Mouse (Mus musculus): Measurements from ENCODE around the gene Fxyd3. TPM values are rescaled to one million over a fixed set of nuclear protein-coding genes. Genes with fewer than 3 reads are reported as not detected.

The Fxyd3 gene
- polyA plus RNA-seq, 1 experiment from 2014 or later = not detected

- ChIA-PET POLR2A (no interaction called here), CTCF (no interaction called here)
- ATAC-seq (no peak), DNase-seq (ENCODE audit: low read depth, low spot score) (no peak)
- no peak for TF ChIP-seq CTCF (IDR thresholded peaks at IDR 0.05)
- in situ Hi-C loops (cut with MboI; ENCODE audit: low pct_unique_long_range_greater_than_20kb) = no loop called here
- H3K27me3 ChIP-seq = no peaks in the 10 kb centered on the region
Observed at GRCm38 (mm10) chr7:31072326-31072725, 4.2 kb downstream of the Fxyd3 start.

GRCm38 (mm10) chr7:31070324-31070723, 6.2 kb downstream of the Fxyd3 start:
- DNase-seq (ENCODE audit: low read depth, low spot score) (no peak), ATAC-seq (no peak)
- TF ChIP-seq CTCF (IDR thresholded peaks at IDR 0.05) = no peak
- ChIA-PET POLR2A (no interaction called here), CTCF (no interaction called here)
- H3K27me3 ChIP-seq = no peaks in the 10 kb centered on the region
- in situ Hi-C loops (cut with MboI; ENCODE audit: low pct_unique_long_range_greater_than_20kb) = no loop called here

GRCm38 (mm10) chr7:31069491-31069890, 7.0 kb downstream of the Fxyd3 start:
- POLR2A ChIA-PET = no interaction called here
- CTCF ChIA-PET = interaction anchor here (2.1 kb wide), 1 partner anchor 11 kb away, joined by 8 read pairs; the partner anchor contains the start of gene Lgi4
- TF ChIP-seq CTCF (IDR thresholded peaks at IDR 0.05) = no peak
- in situ Hi-C loops (cut with MboI; ENCODE audit: low pct_unique_long_range_greater_than_20kb) = no loop called here
- ATAC-seq (no peak), DNase-seq (ENCODE audit: low read depth, low spot score) (no peak)
- no peaks in the 10 kb centered on the region for H3K27me3 ChIP-seq

- no peak for TF ChIP-seq CTCF (IDR thresholded peaks at IDR 0.05)
- ATAC-seq = no peak
- ChIA-PET CTCF (interaction anchor here (2.1 kb wide), 1 partner anchor 9 kb away, joined by 8 read pairs; the partner anchor contains the start of gene Lgi4), POLR2A (no interaction called here)
- in situ Hi-C loops (cut with MboI; ENCODE audit: low pct_unique_long_range_greater_than_20kb) = no loop called here
- no peak for DNase-seq (ENCODE audit: low read depth, low spot score)
- no peaks in the 10 kb centered on the region for H3K27me3 ChIP-seq
Observed at GRCm38 (mm10) chr7:31067836-31068235, 8.7 kb downstream of the Fxyd3 start.

GRCm38 (mm10) chr7:31063074-31063560, 13.4 kb downstream of the Fxyd3 start:
- DNase-seq (ENCODE audit: low read depth, low spot score) (no peak), ATAC-seq (no peak)
- CTCF ChIA-PET = interaction anchor here (1.3 kb wide), 1 partner anchor 35 kb away, joined by 5 read pairs; no protein-coding TSS in a partner anchor
- in situ Hi-C loops (cut with MboI; ENCODE audit: low pct_unique_long_range_greater_than_20kb) = no loop called here
- TF ChIP-seq CTCF (IDR thresholded peaks at IDR 0.05) = no peak
- POLR2A ChIA-PET = no interaction called here
- no peaks in the 10 kb centered on the region for H3K27me3 ChIP-seq

- in situ Hi-C loops (cut with MboI; ENCODE audit: low pct_unique_long_range_greater_than_20kb) = no loop called here
- no peaks in the 10 kb centered on the region for H3K27me3 ChIP-seq
- DNase-seq (ENCODE audit: low read depth, low spot score) (no peak), ATAC-seq (no peak)
- ChIA-PET POLR2A (no interaction called here), CTCF (no interaction called here)
- no peak for TF ChIP-seq CTCF (IDR thresholded peaks at IDR 0.05)
Observed at GRCm38 (mm10) chr7:31060621-31061010, 15.9 kb downstream of the Fxyd3 start.

- POLR2A ChIA-PET = interaction anchor here (0.6 kb wide), 1 partner anchor 11 kb away, joined by 6 read pairs; no protein-coding TSS in a partner anchor
- in situ Hi-C loops (cut with MboI; ENCODE audit: low pct_unique_long_range_greater_than_20kb) = no loop called here
- DNase-seq (ENCODE audit: low read depth, low spot score) = no peak
Observed at GRCm38 (mm10) chr7:31059919-31060620, 16.4 kb downstream of the Fxyd3 start.

GRCm38 (mm10) chr7:31059108-31059507, 17.4 kb downstream of the Fxyd3 start, which contains the start of gene Lgi4:
TSS of gene Lgi4 (plus strand) at chr7:31059342.
- ATAC-seq = peak; percentile 67
- TF ChIP-seq CTCF (IDR thresholded peaks at IDR 0.05) = peak; percentile 93
- CTCF ChIA-PET = interaction anchor here (1.1 to 2.2 kb wide), 6 partner anchors 10 to 111 kb away, joined by 3 to 9 read pairs (median 4); no protein-coding TSS in a partner anchor
- in situ Hi-C loops (cut with MboI; ENCODE audit: low pct_unique_long_range_greater_than_20kb) = no loop called here
- POLR2A ChIA-PET = no interaction called here
- no peaks in the 10 kb centered on the region for H3K27me3 ChIP-seq
- DNase-seq (ENCODE audit: low read depth, low spot score) = no peak

More at GRCm38 (mm10) chr7:31059919-31060620, 16.4 kb downstream of the Fxyd3 start:
- no peak for TF ChIP-seq CTCF (IDR thresholded peaks at IDR 0.05)
- no peak for ATAC-seq
- no peaks in the 10 kb centered on the region for H3K27me3 ChIP-seq
- CTCF ChIA-PET = no interaction called here

- no peaks in the 10 kb centered on the region for H3K27me3 ChIP-seq
- DNase-seq (ENCODE audit: low read depth, low spot score) (no peak), ATAC-seq (no peak)
- CTCF ChIA-PET = interaction anchor here (0.9 to 2.2 kb wide), 7 partner anchors 11 to 112 kb away, joined by 3 to 9 read pairs (median 4); no protein-coding TSS in a partner anchor
- POLR2A ChIA-PET = no interaction called here
- no peak for TF ChIP-seq CTCF (IDR thresholded peaks at IDR 0.05)
- in situ Hi-C loops (cut with MboI; ENCODE audit: low pct_unique_long_range_greater_than_20kb) = no loop called here
Observed at GRCm38 (mm10) chr7:31058211-31058610, 18.3 kb downstream of the Fxyd3 start.

- CTCF ChIA-PET = interaction anchor here (0.9 to 2.2 kb wide), 4 partner anchors 11 to 41 kb away, joined by 3 to 9 read pairs (median 8); no protein-coding TSS in a partner anchor
- DNase-seq (ENCODE audit: low read depth, low spot score) (no peak), ATAC-seq (no peak)
- in situ Hi-C loops (cut with MboI; ENCODE audit: low pct_unique_long_range_greater_than_20kb) = no loop called here
- peaks cover 1% of the 10 kb centered on the region for H3K27me3 ChIP-seq
- POLR2A ChIA-PET = no interaction called here
- no peak for TF ChIP-seq CTCF (IDR thresholded peaks at IDR 0.05)
Observed at GRCm38 (mm10) chr7:31057730-31058129, 18.8 kb downstream of the Fxyd3 start.

GRCm38 (mm10) chr7:31057071-31057470, 19.4 kb downstream of the Fxyd3 start, which contains the start of gene Fxyd1:
TSS of gene Fxyd1 (minus strand) at chr7:31057199.
- H3K27me3 ChIP-seq = peaks cover 8% of the 10 kb centered on the region
- POLR2A ChIA-PET = no interaction called here
- in situ Hi-C loops (cut with MboI; ENCODE audit: low pct_unique_long_range_greater_than_20kb) = no loop called here
- no peak for DNase-seq (ENCODE audit: low read depth, low spot score)
- TF ChIP-seq CTCF (IDR thresholded peaks at IDR 0.05) = no peak
- CTCF ChIA-PET = interaction anchor here (2.0 kb wide), 1 partner anchor 41 kb away, joined by 7 read pairs; no protein-coding TSS in a partner anchor
- ATAC-seq = no peak

All from Patski (cell line).